Mouse (Mus musculus): Measurements from ENCODE around the gene Dnajc19.

Dnajc19 gene

GRCm38 (mm10) chr3:34021259-34021828 lies 59.8 kb downstream of the Dnajc19 start:
- no peak for DNase-seq

- DNase-seq: no peak
Measured at GRCm38 (mm10) chr3:34020382-34021258, 60.5 kb downstream of the Dnajc19 start.

- peak; percentile 81 for DNase-seq
Measured at GRCm38 (mm10) chr3:34019540-34020381, 61.4 kb downstream of the Dnajc19 start, which contains the start of gene Fxr1. Gene Fxr1, plus strand, starts transcription at chr3:34019943.

GRCm38 (mm10) chr3:34008191-34008590 lies 72.9 kb downstream of the Dnajc19 start:
- no peak for DNase-seq

- DNase-seq: no peak
Measured at GRCm38 (mm10) chr3:34007611-34008010, 73.5 kb downstream of the Dnajc19 start.

GRCm38 (mm10) chr3:34006824-34007223 lies 74.3 kb downstream of the Dnajc19 start:
- DNase-seq: no peak

- DNase-seq: no peak
Measured at GRCm38 (mm10) chr3:34006301-34006700, 74.8 kb downstream of the Dnajc19 start.

Measured in kidney, adult 11 months (tissue).